In genomic region chr5:81475406-81475805, GRCm38 (mm10) we compare ENCODE assay signal across 22 mouse cellular contexts.
DNase-seq lines count a peak whose midpoint lies in the region; ATAC-seq and TF ChIP-seq lines count a peak whose summit lies in the region.
"Had no signal": no experiment of that assay in that cellular context is flagged by ENCODE, and none has a peak within 500 bp of the region (broad histone marks: within the 10 kb centered on the region; RNA-seq: fewer than 3 reads in every experiment).

No protein-coding gene starts in this region.

- H3K36me3 ChIP-seq in forebrain, embryonic 15.5 days = no peaks in the 10 kb centered on the region
- no peaks in the 10 kb centered on the region for H3K36me3 ChIP-seq in forebrain, embryonic 10.5 days (replicated peaks)
- no peaks in the 10 kb centered on the region for H3K36me3 ChIP-seq in kidney, embryonic 15.5 days
- H3K36me3 ChIP-seq in forebrain, postnatal 0 days (ENCODE audit: insufficient read depth) = no peaks in the 10 kb centered on the region
- H3K36me3 ChIP-seq: embryonic facial prominence, embryonic 12.5 days; embryonic facial prominence, embryonic 15.5 days; heart, embryonic 12.5 days; heart, embryonic 15.5 days; hindbrain, embryonic 10.5 days; hindbrain, embryonic 13.5 days had no signal

- no peak overlapping the region for H3K27ac ChIP-seq in forebrain, embryonic 15.5 days (replicated peaks)
- H3K27ac ChIP-seq in forebrain, embryonic 10.5 days = no peak overlapping the region
- peak overlapping the region; percentile 48; the same call in 1 of the 2 replicates for H3K27ac ChIP-seq in kidney, embryonic 15.5 days
- no peak overlapping the region for H3K27ac ChIP-seq in forebrain, postnatal 0 days (ENCODE audit: low read depth, low read length)
- H3K27ac ChIP-seq: embryonic facial prominence, embryonic 12.5 days; embryonic facial prominence, embryonic 15.5 days; heart, embryonic 15.5 days; hindbrain, embryonic 10.5 days; hindbrain, embryonic 13.5 days had no signal

- H3K4me3 ChIP-seq in forebrain, embryonic 15.5 days = no peak overlapping the region
- no peak overlapping the region for H3K4me3 ChIP-seq in forebrain, embryonic 10.5 days
- no peak overlapping the region for H3K4me3 ChIP-seq in kidney, embryonic 15.5 days (replicated peaks)
- no peak overlapping the region for H3K4me3 ChIP-seq in forebrain, postnatal 0 days (ENCODE audit: low read depth, low read length)
- H3K4me3 ChIP-seq: embryonic facial prominence, embryonic 12.5 days; embryonic facial prominence, embryonic 15.5 days; heart, embryonic 12.5 days; heart, embryonic 15.5 days; hindbrain, embryonic 10.5 days; hindbrain, embryonic 13.5 days had no signal

- TF ChIP-seq CTCF in forebrain, postnatal 0 days (IDR thresholded peaks at IDR 0.05; ENCODE audit: low read depth) = no peak

- DNase-seq in forebrain, embryonic 10.5 days (ENCODE audit: extremely low spot score, low spot score) = no peak
- DNase-seq in kidney, postnatal 14 days = no peak
- DNase-seq in forebrain, postnatal 0 days = peak; percentile 9
- no peak for DNase-seq in embryo, embryonic 10 days (ENCODE audit: low spot score)
- DNase-seq: adrenal gland, adult 2 months; adrenal gland, postnatal 14 days; cerebellum, adult 11-12 months; cerebellum, adult 9-10 months; cerebellum, postnatal 14 days; gastrocnemius, postnatal 25 days; heart, postnatal 36 days; kidney, adult 2 months had no signal

- H3K4me2 ChIP-seq in forebrain, embryonic 15.5 days (replicated peaks) = no peak overlapping the region
- no peak overlapping the region for H3K4me2 ChIP-seq in kidney, embryonic 15.5 days
- no peak overlapping the region for H3K4me2 ChIP-seq in forebrain, postnatal 0 days (ENCODE audit: low read depth)
- H3K4me2 ChIP-seq: embryonic facial prominence, embryonic 12.5 days; embryonic facial prominence, embryonic 15.5 days; heart, embryonic 12.5 days; heart, embryonic 15.5 days; hindbrain, embryonic 13.5 days had no signal

- no peaks in the 10 kb centered on the region for H3K4me1 ChIP-seq in forebrain, embryonic 15.5 days
- 0 out of 2 replicates have a peak, but pooled peaks cover 3% of the 10 kb centered on the region for H3K4me1 ChIP-seq in forebrain, embryonic 10.5 days
- peaks cover 19% of the 10 kb centered on the region; the same call in 1 of the 2 replicates for H3K4me1 ChIP-seq in kidney, embryonic 15.5 days
- H3K4me1 ChIP-seq in forebrain, postnatal 0 days (ENCODE audit: insufficient read depth) = no peaks in the 10 kb centered on the region
- H3K4me1 ChIP-seq: embryonic facial prominence, embryonic 12.5 days; embryonic facial prominence, embryonic 15.5 days; heart, embryonic 12.5 days; heart, embryonic 15.5 days; hindbrain, embryonic 13.5 days had no signal

- no peak overlapping the region for H3K9ac ChIP-seq in forebrain, embryonic 15.5 days (replicated peaks)
- H3K9ac ChIP-seq in kidney, embryonic 15.5 days = no peak overlapping the region
- no peak overlapping the region for H3K9ac ChIP-seq in forebrain, postnatal 0 days
- H3K9ac ChIP-seq: embryonic facial prominence, embryonic 12.5 days; embryonic facial prominence, embryonic 15.5 days; heart, embryonic 12.5 days; heart, embryonic 15.5 days; hindbrain, embryonic 13.5 days had no signal

- H3K9me3 ChIP-seq in forebrain, embryonic 15.5 days = no peaks in the 10 kb centered on the region
- no peaks in the 10 kb centered on the region for H3K9me3 ChIP-seq in forebrain, embryonic 10.5 days
- H3K9me3 ChIP-seq in kidney, embryonic 15.5 days (replicated peaks) = no peaks in the 10 kb centered on the region
- no peaks in the 10 kb centered on the region for H3K9me3 ChIP-seq in forebrain, postnatal 0 days (ENCODE audit: low read length)
- H3K9me3 ChIP-seq: embryonic facial prominence, embryonic 12.5 days; embryonic facial prominence, embryonic 15.5 days; heart, embryonic 12.5 days; heart, embryonic 15.5 days; hindbrain, embryonic 10.5 days; hindbrain, embryonic 13.5 days had no signal

- H3K27me3 ChIP-seq in forebrain, embryonic 15.5 days = no peaks in the 10 kb centered on the region
- no peaks in the 10 kb centered on the region for H3K27me3 ChIP-seq in forebrain, embryonic 10.5 days (ENCODE audit: poor library complexity, severe bottlenecking)
- no peaks in the 10 kb centered on the region for H3K27me3 ChIP-seq in kidney, embryonic 15.5 days
- H3K27me3 ChIP-seq in forebrain, postnatal 0 days (ENCODE audit: insufficient read depth, low read length) = no peaks in the 10 kb centered on the region
- H3K27me3 ChIP-seq: embryonic facial prominence, embryonic 12.5 days; embryonic facial prominence, embryonic 15.5 days; heart, embryonic 12.5 days; heart, embryonic 15.5 days; hindbrain, embryonic 13.5 days had no signal

- peak; percentile 55; the same call in 1 of the 2 replicates for ATAC-seq in forebrain, embryonic 15.5 days (replicated peaks)
- peak; percentile 22; the same call in 1 of the 2 replicates for ATAC-seq in kidney, embryonic 15.5 days (replicated peaks; ENCODE audit: low FRiP score)
- peak; percentile 72; the same call in 1 of the 2 replicates for ATAC-seq in forebrain, postnatal 0 days
- ATAC-seq: CD4-positive, CD25-positive, alpha-beta regulatory T cell, adult 4 months; hindbrain, embryonic 16.5 days had no signal

- WGBS in forebrain, embryonic 15.5 days = 61% methylated on average over 3 of the region's 3 CpGs
- WGBS in forebrain, embryonic 10.5 days = 88% methylated on average over 3 of the region's 3 CpGs
- WGBS in kidney, embryonic 15.5 days = 40% methylated on average over 3 of the region's 3 CpGs
- 58% methylated on average over 3 of the region's 3 CpGs for WGBS in forebrain, postnatal 0 days

Comparison
In these comparisons a context has a peak if more than half of its experiments do, and no peak if none do; other contexts are left out.
1. ATAC-seq: peak in every context shown above with its lines; median percentile 72 in forebrain, postnatal 0 days; 55 in forebrain, embryonic 15.5 days; 22 in kidney, embryonic 15.5 days.